Mouse (Mus musculus) forebrain, embryonic 11.5 days (tissue): ENCODE data around the gene Fosl2. TPM values are rescaled to one million over a fixed set of nuclear protein-coding genes. Genes with fewer than 3 reads are reported as not detected.

Source experiments
- ATAC-seq: fragments of 200-750 bp; cut with Nextera tagmentation; replicated peaks from 2 replicates; pipeline ENCODE4 v1.8.0; 2017; ENCODE audit warnings: moderate TSS enrichment; ENCODE audit not compliant: low FRiP score
- DNase-seq: peaks from one replicate; pipeline ENCODE4 v3.0.0-alpha.2; 2017; ENCODE audit warnings: low spot score
- H3K27ac ChIP-seq: fragments of 300-500 bp; sonication (generic); 2 replicates; pipeline ENCODE4 v1.5.1; 2014; ENCODE audit warnings: low read depth, low read length
- H3K27me3 ChIP-seq: fragments of 300-500 bp; sonication (generic); 2 replicates; pipeline ENCODE4 v1.6.1; 2014; ENCODE audit warnings: mild to moderate bottlenecking, low read length, mixed read lengths; ENCODE audit not compliant: control insufficient read depth, insufficient read depth
- H3K36me3 ChIP-seq: fragments of 300-500 bp; sonication (generic); 2 replicates; pipeline ENCODE4 v1.6.1; 2014; ENCODE audit warnings: mild to moderate bottlenecking, low read length, moderate library complexity, mixed read lengths; ENCODE audit not compliant: control insufficient read depth, insufficient read depth
- H3K4me1 ChIP-seq: fragments of 300-500 bp; sonication (generic); replicated peaks from 2 replicates; pipeline ENCODE4 v1.6.1; 2014; ENCODE audit warnings: low read length, mixed read lengths; ENCODE audit not compliant: control insufficient read depth, insufficient read depth
- H3K4me2 ChIP-seq: fragments of 300-500 bp; sonication (generic); 2 replicates; pipeline ENCODE4 v1.6.1; 2014; ENCODE audit warnings: low read depth, mild to moderate bottlenecking, low read length, moderate library complexity, mixed read lengths; ENCODE audit not compliant: severe bottlenecking
- H3K4me3 ChIP-seq: fragments of 300-500 bp; sonication (generic); 2 replicates; pipeline ENCODE4 v1.5.1; 2014; ENCODE audit warnings: low read depth, low read length
- H3K9ac ChIP-seq: fragments of 300-500 bp; sonication (generic); 2 replicates; pipeline ENCODE4 v1.6.1; 2014; ENCODE audit warnings: low read length
- H3K9me3 ChIP-seq: fragments of 300-500 bp; sonication (generic); 2 replicates; pipeline ENCODE4 v1.6.1; 2016; ENCODE audit warnings: low read length, mixed read lengths; ENCODE audit not compliant: control insufficient read depth
- WGBS: fragments of 180-500 bp; shearing (Covaris S2); extraction: QIAGEN DNeasy Blood & Tissue Kit; methylation state at CpG from one replicate; pipeline ENCODE4 v1.1.7; 2014; 5-methylcytosine and 5-hydroxymethylcytosine counted together
- polyA plus RNA-seq: library from polyadenylated mRNA; unstranded; fragments of >200 nt; fragmentation: Nextera tagmentation; extraction: Ambion mirVana; gene quantifications from 2 replicates; pipeline ENCODE4 v1.2.1, GENCODE M21; 2014

Gene Fosl2
- polyA plus RNA-seq, 1 experiment from 2014 or later: 0.68 TPM

DNA sequence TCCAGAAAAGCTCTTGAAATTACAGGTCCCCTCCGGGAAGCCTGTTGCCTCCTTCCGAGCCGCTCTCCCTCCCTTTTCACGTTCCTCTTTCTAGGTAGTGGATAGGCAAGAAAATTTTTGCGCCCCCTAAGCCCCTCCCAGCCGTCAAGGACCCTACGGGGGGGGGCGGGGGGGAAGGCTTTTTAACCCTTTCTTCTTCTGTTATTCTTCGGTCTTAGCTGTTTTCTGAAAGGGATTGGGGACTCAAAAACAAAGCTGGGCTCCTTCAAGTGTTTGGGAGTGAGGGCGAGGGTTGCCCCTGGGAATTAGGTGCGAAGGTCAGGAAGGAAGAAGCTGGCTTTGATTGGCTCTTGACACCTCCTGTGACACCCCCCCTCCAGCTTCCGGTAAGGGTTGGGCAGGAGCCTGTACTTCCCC, 1.5 kb downstream of the Fosl2 start:
- Histone ChIP-seq H3K4me1 (peaks cover 2% of the 10 kb centered on the region; the same call in 1 of the 2 replicates), H3K9ac (no peak overlapping the region), H3K9me3 (no peaks in the 10 kb centered on the region), H3K4me3 (peak overlapping the region; percentile 55), H3K27me3 (peaks cover 42% of the 10 kb centered on the region), H3K27ac (no peak overlapping the region), H3K36me3 (no peaks in the 10 kb centered on the region), H3K4me2 (peak overlapping the region; percentile 99)
- no peak for DNase-seq
- ATAC-seq: no peak
- 2% methylated on average over 12 of the region's 12 CpGs for WGBS

DNA sequence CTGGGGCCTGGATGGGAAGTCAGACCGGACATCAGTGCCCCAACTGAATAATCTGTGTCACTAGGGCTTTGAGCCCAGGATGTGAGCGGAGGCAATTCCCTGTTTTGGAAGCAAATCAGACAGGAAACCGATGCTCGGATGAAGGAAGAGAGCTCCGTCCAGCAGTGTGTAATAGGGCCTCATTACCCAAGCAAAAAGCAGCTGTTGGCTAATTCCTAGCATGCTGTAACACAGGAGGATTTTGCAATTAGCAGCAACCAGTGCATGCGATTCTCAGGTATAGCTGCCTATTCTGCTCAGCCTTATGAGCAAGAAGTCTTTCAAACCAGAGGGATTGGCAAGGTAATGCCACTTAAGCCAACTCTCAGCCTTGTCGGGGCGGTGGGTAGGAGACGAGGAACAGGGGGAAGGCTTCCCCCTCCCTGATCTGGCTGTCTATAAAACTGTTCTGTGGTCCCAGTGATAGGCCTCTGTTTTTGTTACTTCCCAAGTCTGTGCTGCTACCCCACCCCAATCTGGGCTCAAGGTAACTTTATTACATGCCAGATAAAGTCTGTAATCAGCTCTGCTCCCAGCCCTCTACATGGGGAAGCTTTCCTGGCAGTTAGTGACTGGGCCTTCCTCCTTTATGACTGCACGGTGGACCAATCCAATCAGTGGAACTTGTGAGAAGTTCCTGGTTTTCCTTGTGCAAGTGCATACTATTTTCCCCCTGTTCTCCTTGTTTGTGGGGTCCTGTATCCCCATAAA, 3.0 kb downstream of the Fosl2 start:
- H3K27me3 ChIP-seq: peaks cover 28% of the 10 kb centered on the region
- H3K9ac ChIP-seq: no peak overlapping the region
- H3K27ac ChIP-seq: no peak overlapping the region
- DNase-seq (no peak), ATAC-seq (no peak)
- H3K36me3 ChIP-seq: no peaks in the 10 kb centered on the region
- 70% methylated on average over 10 of the region's 10 CpGs for WGBS
- no peaks in the 10 kb centered on the region; the same call in 1 of the 2 replicates for H3K4me1 ChIP-seq
- no peak overlapping the region for H3K4me3 ChIP-seq
- H3K9me3 ChIP-seq: no peaks in the 10 kb centered on the region
- no peak overlapping the region for H3K4me2 ChIP-seq

DNA sequence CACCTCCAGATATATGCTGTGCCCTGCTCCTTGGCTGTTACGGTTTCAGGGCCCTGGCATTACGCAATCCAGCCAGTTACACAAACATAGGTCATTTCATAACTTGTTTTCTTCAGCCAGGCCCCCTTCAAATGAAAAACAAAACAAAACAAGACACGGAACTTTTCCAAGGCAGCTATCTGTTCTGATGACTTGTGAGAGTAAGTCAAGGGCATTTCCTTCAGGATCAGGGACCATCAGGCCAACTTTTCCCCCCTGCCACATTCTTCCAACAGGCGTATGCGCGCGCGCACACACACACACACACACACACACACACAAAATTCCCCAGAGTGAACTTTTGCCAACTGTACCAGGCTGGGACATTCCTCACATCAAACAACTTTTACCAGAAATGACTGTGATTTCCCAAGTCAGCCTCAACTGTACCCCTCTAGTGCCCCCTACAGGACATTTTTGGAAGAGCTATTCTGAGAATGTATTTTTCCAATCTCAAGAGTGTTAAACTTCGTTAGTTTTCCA, 4.0 kb downstream of the Fosl2 start:
- DNase-seq (no peak), ATAC-seq (no peak)
- Histone ChIP-seq H3K36me3 (no peaks in the 10 kb centered on the region), H3K4me3 (no peak overlapping the region), H3K4me2 (no peak overlapping the region), H3K27ac (no peak overlapping the region), H3K27me3 (peaks cover 18% of the 10 kb centered on the region), H3K4me1 (no peaks in the 10 kb centered on the region; the same call in 1 of the 2 replicates), H3K9ac (no peak overlapping the region), H3K9me3 (no peaks in the 10 kb centered on the region)
- WGBS: 56% methylated on average over 9 of the region's 9 CpGs

DNA sequence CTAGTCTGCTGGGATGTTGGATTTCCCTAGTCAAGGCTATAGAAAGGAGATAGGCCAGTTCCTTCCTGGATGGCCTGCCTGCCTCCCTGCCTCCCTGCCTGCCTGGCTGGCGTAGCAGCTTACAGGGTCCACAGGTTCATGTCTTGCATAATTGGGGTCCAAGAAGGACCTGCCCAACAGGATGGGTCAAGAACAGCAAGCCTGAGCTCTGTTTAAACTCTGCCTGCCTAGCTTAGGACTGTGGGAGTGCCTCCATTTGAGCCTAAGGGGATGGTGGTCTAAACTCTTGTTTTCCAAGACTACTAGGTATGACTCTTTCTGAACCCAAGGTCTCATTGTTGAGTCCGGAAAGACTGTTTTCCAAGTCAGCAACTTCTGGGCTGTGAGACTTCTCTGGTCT, 6.3 kb downstream of the Fosl2 start:
- Histone ChIP-seq H3K9me3 (no peaks in the 10 kb centered on the region), H3K4me3 (no peak overlapping the region), H3K9ac (no peak overlapping the region), H3K36me3 (no peaks in the 10 kb centered on the region), H3K27ac (no peak overlapping the region), H3K27me3 (peaks cover 7% of the 10 kb centered on the region), H3K4me1 (no peaks in the 10 kb centered on the region; the same call in 1 of the 2 replicates), H3K4me2 (no peak overlapping the region)
- DNase-seq: no peak
- no peak for ATAC-seq
- 85% methylated on average over 2 of the region's 2 CpGs for WGBS

DNA sequence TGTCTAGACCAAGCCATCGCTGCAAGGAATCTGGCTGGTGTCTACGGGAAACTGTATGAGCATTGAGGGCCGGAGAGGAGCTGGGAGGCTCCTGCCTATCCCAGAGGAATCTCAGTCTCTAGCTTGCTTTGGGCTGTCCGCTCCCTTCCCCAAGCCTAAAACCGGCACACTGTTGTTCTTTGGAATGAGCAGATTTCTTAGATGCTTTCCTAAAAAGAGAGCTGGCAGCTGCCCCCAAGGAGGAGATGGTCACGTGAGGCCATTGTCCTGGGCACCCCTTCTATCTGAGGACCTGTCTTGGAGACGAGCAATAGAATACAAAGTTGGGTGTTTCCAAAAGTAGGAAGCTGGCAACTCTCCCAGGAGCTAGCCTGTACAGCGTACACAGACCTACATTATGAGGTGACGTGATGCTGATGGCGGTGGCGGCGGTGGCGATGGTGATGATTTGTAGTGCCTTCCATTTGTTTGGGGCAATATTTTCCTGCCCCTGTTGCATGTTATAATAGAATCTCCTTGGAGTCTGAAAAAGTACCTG, 7.9 kb downstream of the Fosl2 start:
- Histone ChIP-seq H3K4me2 (no peak overlapping the region), H3K36me3 (no peaks in the 10 kb centered on the region), H3K4me1 (no peaks in the 10 kb centered on the region), H3K27ac (no peak overlapping the region), H3K27me3 (no peaks in the 10 kb centered on the region), H3K4me3 (no peak overlapping the region), H3K9me3 (no peaks in the 10 kb centered on the region), H3K9ac (no peak overlapping the region)
- no peak for DNase-seq
- ATAC-seq: no peak
- 73% methylated on average over 13 of the region's 13 CpGs for WGBS

DNA sequence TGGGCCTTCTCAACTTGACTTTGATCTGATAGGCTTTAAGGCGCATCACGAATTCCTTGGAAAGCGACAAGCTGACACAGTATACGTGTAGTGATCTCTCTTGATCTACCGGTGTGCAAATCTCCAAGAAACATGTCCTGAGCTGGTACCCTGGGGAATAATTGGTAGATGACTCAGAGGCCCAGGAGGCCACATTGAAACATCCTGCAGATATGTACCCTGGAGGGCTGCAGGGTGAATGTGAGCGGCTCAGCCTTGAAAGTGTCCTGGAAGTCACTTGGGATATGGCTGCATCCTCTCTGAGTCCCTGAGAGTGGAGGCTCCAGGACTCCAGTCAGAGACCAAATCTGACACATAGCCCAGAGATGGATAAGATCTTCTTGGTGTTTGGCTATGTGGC, 10.7 kb downstream of the Fosl2 start:
- no peaks in the 10 kb centered on the region for H3K27me3 ChIP-seq
- DNase-seq (no peak), ATAC-seq (no peak)
- H3K27ac ChIP-seq: no peak overlapping the region
- H3K9me3 ChIP-seq: no peaks in the 10 kb centered on the region
- H3K4me1 ChIP-seq: no peaks in the 10 kb centered on the region
- no peak overlapping the region for H3K4me2 ChIP-seq
- 97% methylated on average over 6 of the region's 6 CpGs for WGBS
- no peak overlapping the region for H3K9ac ChIP-seq
- H3K36me3 ChIP-seq: no peaks in the 10 kb centered on the region
- H3K4me3 ChIP-seq: no peak overlapping the region

DNA sequence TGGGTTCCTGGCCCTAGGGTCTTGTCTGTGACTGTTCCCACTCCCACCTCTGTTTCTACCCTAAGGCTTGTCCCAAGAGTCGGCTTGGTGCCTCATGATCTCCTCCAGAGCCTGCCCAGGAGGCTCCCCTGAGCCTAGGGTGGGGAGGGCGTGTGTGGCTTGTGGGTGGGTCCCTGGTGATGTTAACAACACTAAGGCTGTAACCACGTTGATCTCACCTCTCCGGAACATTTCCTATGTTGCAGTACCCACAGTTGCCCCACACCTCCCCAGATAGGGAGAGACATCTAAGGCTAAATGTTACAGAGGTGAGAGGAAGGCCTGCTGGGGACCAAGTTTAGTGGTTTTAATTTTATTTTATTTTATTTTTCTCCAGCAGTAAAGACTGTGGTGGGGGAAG, 13.0 kb downstream of the Fosl2 start:
- 86% methylated on average over 4 of the region's 4 CpGs for WGBS
- Histone ChIP-seq H3K4me1 (peaks cover 6% of the 10 kb centered on the region; the same call in 1 of the 2 replicates), H3K9me3 (no peaks in the 10 kb centered on the region)

DNA sequence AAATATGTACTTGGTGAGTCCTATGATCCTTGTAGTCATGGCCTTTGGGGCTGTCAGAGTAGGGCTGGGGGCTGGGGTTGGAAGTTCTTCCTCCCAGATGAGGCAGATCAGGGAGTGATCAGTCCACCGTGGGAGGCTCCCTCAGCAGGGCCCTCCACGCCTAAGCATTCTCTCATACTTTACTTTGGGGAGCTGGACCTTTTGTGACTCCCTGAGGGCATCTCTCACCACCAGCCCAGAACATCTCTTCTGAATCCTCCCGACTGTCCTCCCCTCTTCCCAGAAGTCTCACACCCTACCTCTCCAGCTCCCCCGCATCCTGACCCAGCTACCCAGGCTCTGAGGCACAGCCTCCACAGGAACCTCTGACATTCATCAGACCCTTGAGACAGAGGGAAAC, 15.6 kb downstream of the Fosl2 start:
- no peak for DNase-seq
- no peak overlapping the region for H3K9ac ChIP-seq
- H3K4me1 ChIP-seq: peaks cover 6% of the 10 kb centered on the region; the same call in 1 of the 2 replicates
- H3K27me3 ChIP-seq: no peaks in the 10 kb centered on the region
- whole genome bisulfite sequencing: 55% methylated on average over 4 of the region's 4 CpGs
- no peak overlapping the region for H3K4me2 ChIP-seq
- no peaks in the 10 kb centered on the region for H3K36me3 ChIP-seq
- ATAC-seq: no peak
- no peak overlapping the region for H3K4me3 ChIP-seq
- H3K27ac ChIP-seq: no peak overlapping the region
- no peaks in the 10 kb centered on the region for H3K9me3 ChIP-seq

More for the DNA sequence above, 13.0 kb downstream of the Fosl2 start:
- ATAC-seq (no peak), DNase-seq (no peak)
- Histone ChIP-seq H3K27ac (no peak overlapping the region), H3K4me2 (no peak overlapping the region), H3K27me3 (no peaks in the 10 kb centered on the region), H3K4me3 (no peak overlapping the region), H3K36me3 (no peaks in the 10 kb centered on the region), H3K9ac (no peak overlapping the region)
